Mouse (Mus musculus) neural tube, embryonic 14.5 days (tissue): ENCODE measurements at regions not wholly inside any gene's neighbourhood (a gene's known extent, or its start where the extent isn't known, plus 50 kb on each side); places are given as distances from the start of the nearest gene placed in this dataset.

Experiments used
- ATAC-seq: fragments of 200-750 bp; cut with Nextera tagmentation; 2 replicates; pipeline ENCODE4 v1.8.0; 2017; ENCODE audit warnings: low read depth, mild to moderate bottlenecking, moderate TSS enrichment, moderate library complexity
- H3K27ac ChIP-seq: fragments of 300-500 bp; sonication (generic); 2 replicates; pipeline ENCODE4 v1.5.1; 2014; ENCODE audit warnings: low read depth, mild to moderate bottlenecking, control low read depth, low read length, moderate library complexity, mixed read lengths
- H3K27me3 ChIP-seq: fragments of 300-500 bp; sonication (generic); 2 replicates; pipeline ENCODE4 v1.6.1; 2014; ENCODE audit warnings: low read length; ENCODE audit not compliant: control insufficient read depth, insufficient read depth
- H3K36me3 ChIP-seq: fragments of 300-500 bp; sonication (generic); 2 replicates; pipeline ENCODE4 v1.6.1; 2014; ENCODE audit warnings: low read length, mixed read lengths; ENCODE audit not compliant: control insufficient read depth, insufficient read depth
- H3K4me1 ChIP-seq: fragments of 300-500 bp; sonication (generic); 2 replicates; pipeline ENCODE4 v1.6.1; 2014; ENCODE audit warnings: low read length; ENCODE audit not compliant: control insufficient read depth, insufficient read depth
- H3K4me2 ChIP-seq: fragments of 300-500 bp; sonication (generic); 2 replicates; pipeline ENCODE4 v1.6.1; 2014; ENCODE audit warnings: mild to moderate bottlenecking, low read depth, low read length, control low read depth
- H3K4me3 ChIP-seq: fragments of 300-500 bp; sonication (generic); 2 replicates; pipeline ENCODE4 v1.5.1; 2014; ENCODE audit warnings: low read depth, low read length, control low read depth, mixed read lengths
- H3K9ac ChIP-seq: fragments of 300-500 bp; sonication (generic); replicated peaks from 2 replicates; pipeline ENCODE4 v1.6.1; 2014; ENCODE audit warnings: low read depth, mild to moderate bottlenecking, control low read depth, low read length, mixed read lengths
- H3K9me3 ChIP-seq: fragments of 300-500 bp; sonication (generic); 2 replicates; pipeline ENCODE4 v1.6.1; 2016; ENCODE audit warnings: low read length; ENCODE audit not compliant: control insufficient read depth
- WGBS: fragments of 180-500 bp; shearing (Covaris S2); extraction: QIAGEN DNeasy Blood & Tissue Kit; methylation state at CpG from one replicate; pipeline ENCODE4 v1.1.7; 2014; 5-methylcytosine and 5-hydroxymethylcytosine counted together

DNA sequence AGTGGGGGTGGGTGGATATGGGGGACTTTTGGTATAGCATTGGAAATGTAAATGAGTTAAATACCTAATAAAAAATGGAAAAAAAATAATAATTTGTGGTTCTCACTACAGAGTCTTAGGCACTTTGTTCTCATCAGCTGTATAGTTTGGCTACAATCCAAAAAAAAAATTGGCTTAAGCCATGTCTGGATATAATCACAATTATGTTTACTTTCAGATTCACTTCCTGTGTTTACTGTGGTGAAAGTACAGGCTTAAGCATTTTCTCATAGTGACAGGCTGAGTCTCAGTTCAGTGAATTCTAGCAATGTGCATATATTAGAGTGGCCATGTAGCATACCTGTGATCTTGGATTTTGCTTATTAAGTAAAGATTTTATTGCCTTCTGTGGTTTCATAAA lies 258.4 kb upstream of the Impg1 start:
- H3K4me2 ChIP-seq = no peak overlapping the region
- no peak overlapping the region for H3K9ac ChIP-seq
- no peaks in the 10 kb centered on the region for H3K36me3 ChIP-seq
- no peak overlapping the region for H3K27ac ChIP-seq
- ATAC-seq = no peak
- H3K27me3 ChIP-seq = no peaks in the 10 kb centered on the region
- no peaks in the 10 kb centered on the region for H3K4me1 ChIP-seq
- H3K9me3 ChIP-seq = no peaks in the 10 kb centered on the region
- H3K4me3 ChIP-seq = no peak overlapping the region

GRCm38 (mm10) chr9:80718516-80718915 lies 253.2 kb upstream of the Impg1 start:
- 85% methylated on average over 4 of the region's 4 CpGs for WGBS

DNA sequence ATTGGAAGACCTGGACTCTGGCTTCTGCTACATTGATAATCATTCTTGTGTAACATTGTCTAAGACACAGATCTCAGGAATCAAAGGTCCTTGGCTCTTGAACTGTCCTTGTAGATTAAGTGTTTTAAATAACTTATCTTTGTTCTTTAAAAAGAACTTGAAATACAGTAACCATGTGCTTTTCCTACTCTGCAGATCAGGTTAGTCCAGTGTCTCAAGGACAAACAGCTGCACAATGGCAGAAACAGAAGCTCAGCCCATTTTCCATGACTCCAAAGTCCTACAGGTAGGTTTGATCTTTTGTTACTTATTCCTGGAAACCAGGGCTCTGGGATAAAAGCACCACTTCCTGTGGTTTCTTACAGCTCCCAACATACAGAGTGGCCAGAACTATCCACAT lies 244.5 kb upstream of the Impg1 start:
- Histone ChIP-seq H3K27ac (no peak overlapping the region), H3K4me1 (no peaks in the 10 kb centered on the region), H3K4me2 (no peak overlapping the region), H3K4me3 (no peak overlapping the region), H3K9ac (no peak overlapping the region), H3K36me3 (no peaks in the 10 kb centered on the region), H3K9me3 (no peaks in the 10 kb centered on the region), H3K27me3 (no peaks in the 10 kb centered on the region)
- no peak for ATAC-seq

More at GRCm38 (mm10) chr9:80718516-80718915, 253.2 kb upstream of the Impg1 start:
- H3K36me3 ChIP-seq = no peaks in the 10 kb centered on the region
- H3K4me2 ChIP-seq = no peak overlapping the region
- no peak overlapping the region for H3K9ac ChIP-seq
- H3K27me3 ChIP-seq = no peaks in the 10 kb centered on the region
- no peak overlapping the region for H3K4me3 ChIP-seq
- no peaks in the 10 kb centered on the region for H3K9me3 ChIP-seq
- no peak for ATAC-seq
- no peaks in the 10 kb centered on the region for H3K4me1 ChIP-seq
- H3K27ac ChIP-seq = no peak overlapping the region

DNA sequence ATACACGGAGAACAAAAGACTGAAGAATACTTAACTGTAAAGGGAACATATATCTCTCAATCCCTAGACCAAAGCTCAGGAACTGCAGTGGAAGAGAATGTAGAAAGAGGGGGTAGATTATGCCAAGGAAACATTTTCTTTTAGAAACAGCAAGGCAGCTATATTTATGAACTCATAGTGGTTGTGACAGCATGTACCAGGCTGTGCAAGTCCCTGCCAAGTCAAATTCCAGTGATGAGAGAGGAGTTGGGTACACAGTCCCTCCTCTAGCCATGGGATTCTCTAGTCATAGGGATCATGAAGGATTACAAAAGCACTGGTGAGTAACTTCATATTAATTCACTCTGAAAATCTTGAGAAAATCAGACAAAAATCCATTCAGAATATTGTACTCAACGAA lies 240.0 kb upstream of the Impg1 start:
- H3K4me1 ChIP-seq = no peaks in the 10 kb centered on the region
- no peak overlapping the region for H3K4me3 ChIP-seq
- H3K9me3 ChIP-seq = no peaks in the 10 kb centered on the region
- no peaks in the 10 kb centered on the region for H3K27me3 ChIP-seq
- H3K9ac ChIP-seq = no peak overlapping the region
- no peak for ATAC-seq
- no peaks in the 10 kb centered on the region for H3K36me3 ChIP-seq
- WGBS = 89% methylated on average over 2 of the region's 2 CpGs
- H3K27ac ChIP-seq = no peak overlapping the region
- H3K4me2 ChIP-seq = no peak overlapping the region

DNA sequence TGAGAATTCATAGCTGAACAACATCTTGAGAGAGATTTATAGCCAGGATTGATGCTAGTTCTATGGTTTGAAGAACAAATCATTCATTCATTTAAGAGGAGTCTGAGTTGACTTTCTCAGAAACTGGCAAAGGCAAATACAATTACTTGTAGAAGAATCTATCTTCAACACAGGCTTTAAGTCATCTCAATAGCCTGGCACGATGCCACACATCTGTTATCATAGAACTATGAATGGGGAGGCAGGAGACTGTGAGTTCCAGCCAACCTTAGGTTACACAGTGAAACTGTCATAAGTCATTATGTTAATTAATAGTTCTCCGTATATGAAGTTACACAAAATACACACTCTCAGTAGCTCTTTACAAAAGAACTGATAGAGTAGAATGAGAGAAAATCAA lies 231.9 kb upstream of the Impg1 start:
- no peak overlapping the region for H3K9ac ChIP-seq
- H3K4me1 ChIP-seq = no peaks in the 10 kb centered on the region
- H3K27me3 ChIP-seq = no peaks in the 10 kb centered on the region
- no peak overlapping the region for H3K4me3 ChIP-seq
- no peaks in the 10 kb centered on the region for H3K36me3 ChIP-seq
- no peak overlapping the region for H3K27ac ChIP-seq
- 76% methylated on average over 2 of the region's 2 CpGs for WGBS
- no peaks in the 10 kb centered on the region for H3K9me3 ChIP-seq
- no peak for ATAC-seq
- H3K4me2 ChIP-seq = no peak overlapping the region

DNA sequence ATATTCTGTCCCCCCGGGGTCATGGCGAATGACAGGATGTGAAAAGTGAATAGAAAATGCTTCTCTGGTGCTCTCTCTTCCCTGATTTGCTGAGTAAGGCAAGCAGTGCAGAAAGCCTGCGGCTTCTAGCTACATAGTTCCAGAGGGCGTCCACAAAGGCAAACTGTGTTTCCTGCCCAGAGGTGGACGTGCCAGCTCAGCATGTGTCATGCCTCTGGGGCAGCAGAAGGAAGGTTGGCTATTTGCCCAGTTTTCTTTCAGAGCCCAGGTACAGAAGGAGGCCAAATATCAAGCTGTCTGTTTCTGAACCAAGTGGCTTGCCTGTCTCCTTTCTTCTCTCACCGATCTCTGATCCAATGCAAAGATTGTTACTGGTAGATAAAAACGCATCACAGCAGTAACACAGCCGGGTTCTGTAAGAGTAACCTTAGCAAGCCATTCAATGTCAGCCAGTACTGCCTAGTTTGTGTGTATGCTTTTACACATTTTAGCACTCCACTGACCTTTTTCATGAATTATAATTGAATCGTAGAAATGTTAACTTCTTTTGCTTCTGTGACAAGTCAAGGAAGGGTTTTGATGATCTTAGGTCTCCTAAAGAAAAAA lies 223.3 kb upstream of the Impg1 start:
- H3K27ac ChIP-seq = no peak overlapping the region

GRCm38 (mm10) chr9:80683030-80683692 lies 217.9 kb upstream of the Impg1 start:
- H3K27ac ChIP-seq = no peak overlapping the region
- WGBS = 71% methylated on average over 5 of the region's 5 CpGs
- H3K4me3 ChIP-seq = no peak overlapping the region
- ATAC-seq = no peak
- no peak overlapping the region for H3K9ac ChIP-seq
- H3K9me3 ChIP-seq = no peaks in the 10 kb centered on the region
- H3K4me1 ChIP-seq = no peaks in the 10 kb centered on the region
- H3K4me2 ChIP-seq = no peak overlapping the region
- H3K27me3 ChIP-seq = no peaks in the 10 kb centered on the region
- H3K36me3 ChIP-seq = no peaks in the 10 kb centered on the region

More for the DNA sequence above, 223.3 kb upstream of the Impg1 start:
- Histone ChIP-seq H3K27me3 (no peaks in the 10 kb centered on the region), H3K36me3 (no peaks in the 10 kb centered on the region), H3K9me3 (no peaks in the 10 kb centered on the region), H3K4me3 (no peak overlapping the region), H3K4me1 (no peaks in the 10 kb centered on the region), H3K4me2 (no peak overlapping the region), H3K9ac (no peak overlapping the region)
- 67% methylated on average over 9 of the region's 9 CpGs for WGBS
- peak; percentile 72; the same call in 1 of the 2 replicates for ATAC-seq

- 96% methylated on average over 2 of the region's 2 CpGs for WGBS
- Histone ChIP-seq H3K9me3 (no peaks in the 10 kb centered on the region), H3K27ac (no peak overlapping the region), H3K4me3 (no peak overlapping the region), H3K36me3 (no peaks in the 10 kb centered on the region), H3K4me2 (no peak overlapping the region), H3K4me1 (no peaks in the 10 kb centered on the region), H3K9ac (no peak overlapping the region), H3K27me3 (no peaks in the 10 kb centered on the region)
- ATAC-seq = no peak
These were observed 216.4 kb upstream of the Impg1 start for GRCm38 (mm10) chr9:80681709-80682108.

GRCm38 (mm10) chr9:80671483-80671882 lies 206.2 kb upstream of the Impg1 start:
- Histone ChIP-seq H3K9me3 (no peaks in the 10 kb centered on the region), H3K27ac (no peak overlapping the region), H3K4me3 (no peak overlapping the region), H3K9ac (no peak overlapping the region), H3K4me1 (no peaks in the 10 kb centered on the region), H3K36me3 (no peaks in the 10 kb centered on the region), H3K4me2 (no peak overlapping the region), H3K27me3 (no peaks in the 10 kb centered on the region)
- 88% methylated on average over 1 of the region's 1 CpGs for WGBS
- no peak for ATAC-seq
